In genomic region chr1:90974906-90975649, GRCm38 (mm10) we compare ENCODE assay signal across 8 mouse cellular contexts. TPM values are rescaled to one million over a fixed set of nuclear protein-coding genes. Genes with fewer than 3 reads are reported as not detected.
DNase-seq lines count a peak whose midpoint lies in the region; ATAC-seq and TF ChIP-seq lines count a peak whose summit lies in the region.

No protein-coding gene starts in this region.

- no peak overlapping the region for H3K4me2 ChIP-seq in kidney, embryonic 16.5 days (replicated peaks; ENCODE audit: low read depth, low read length)
- peak overlapping the region; percentile 18 for H3K4me2 ChIP-seq in embryonic facial prominence, embryonic 14.5 days (ENCODE audit: low read depth, low read length)
- H3K4me2 ChIP-seq in lung, postnatal 0 days (replicated peaks; ENCODE audit: low read depth, low read length), result no peak overlapping the region

- no peak overlapping the region for H3K4me3 ChIP-seq in kidney, adult 2 months (ENCODE audit: insufficient read depth, low read depth, low read length)
- H3K4me3 ChIP-seq in kidney, embryonic 16.5 days (ENCODE audit: low read length), result no peak overlapping the region
- no peak overlapping the region for H3K4me3 ChIP-seq in embryonic facial prominence, embryonic 14.5 days (ENCODE audit: low read depth, low read length)
- no peak overlapping the region for H3K4me3 ChIP-seq in heart, embryonic 10.5 days
- H3K4me3 ChIP-seq in lung, postnatal 0 days (ENCODE audit: low read depth, low read length), result no peak overlapping the region

- ATAC-seq in kidney, embryonic 16.5 days (ENCODE audit: low FRiP score, low TSS enrichment), result no peak
- peak; percentile 78 for ATAC-seq in embryonic facial prominence, embryonic 14.5 days (ENCODE audit: low read depth)
- ATAC-seq in lung, postnatal 0 days, result peak; percentile 51

- TF ChIP-seq CTCF in kidney, adult 2 months (conservative IDR thresholded peaks at IDR 0.05; ENCODE audit: insufficient read depth, insufficient read length, low read depth, low read length), result no peak
- no peak for TF ChIP-seq CTCF in lung, postnatal 0 days (IDR thresholded peaks at IDR 0.05)

- WGBS in kidney, adult 2 months, result 62% methylated on average over 12 of the region's 12 CpGs
- WGBS in kidney, embryonic 16.5 days, result 30% methylated on average over 12 of the region's 12 CpGs
- WGBS in embryonic facial prominence, embryonic 14.5 days, result 21% methylated on average over 11 of the region's 12 CpGs
- 30% methylated on average over 12 of the region's 12 CpGs for whole genome bisulfite sequencing in heart, embryonic 10.5 days
- 48% methylated on average over 12 of the region's 12 CpGs for WGBS in lung, postnatal 0 days

- no peak for TF ChIP-seq EP300 in lung, postnatal 0 days (IDR thresholded peaks at IDR 0.05)

- DNase-seq in kidney, adult 2 months, result peak; percentile 61
- peak; percentile 86 for DNase-seq in embryonic facial prominence, embryonic 14.5 days (ENCODE audit: low spot score)
- no peak for DNase-seq in heart, embryonic 10.5 days (ENCODE audit: low spot score)
- DNase-seq in kidney, postnatal 36 days, result peak; percentile 45 to 56
- DNase-seq in lung, postnatal 0 days (ENCODE audit: low spot score), result peak; percentile 49
- DNase-seq in retina, embryonic 14.5 days (ENCODE audit: low spot score), result peak; percentile 77
- no peak for DNase-seq in MN1 (ENCODE audit: low spot score)

- peaks cover 3% of the 10 kb centered on the region; the same call in 1 of the 2 replicates for H3K4me1 ChIP-seq in kidney, adult 2 months (ENCODE audit: control insufficient read depth, insufficient read depth, low read length)
- peaks cover 24% of the 10 kb centered on the region for H3K4me1 ChIP-seq in kidney, embryonic 16.5 days (ENCODE audit: insufficient read depth, low read length)
- peaks cover 20% of the 10 kb centered on the region for H3K4me1 ChIP-seq in embryonic facial prominence, embryonic 14.5 days (ENCODE audit: control insufficient read depth, insufficient read depth, low read length)
- H3K4me1 ChIP-seq in heart, embryonic 10.5 days, result peaks cover 53% of the 10 kb centered on the region
- no peaks in the 10 kb centered on the region for H3K4me1 ChIP-seq in lung, postnatal 0 days (ENCODE audit: insufficient read depth, low read depth, low read length)

- H3K9me3 ChIP-seq in kidney, embryonic 16.5 days (ENCODE audit: low read length), result no peaks in the 10 kb centered on the region
- no peaks in the 10 kb centered on the region for H3K9me3 ChIP-seq in embryonic facial prominence, embryonic 14.5 days (ENCODE audit: control insufficient read depth, low read length)
- H3K9me3 ChIP-seq in heart, embryonic 10.5 days, result no peaks in the 10 kb centered on the region
- H3K9me3 ChIP-seq in lung, postnatal 0 days (ENCODE audit: low read length), result no peaks in the 10 kb centered on the region

- TF ChIP-seq POLR2A in kidney, adult 2 months (IDR thresholded peaks at IDR 0.05; ENCODE audit: low read depth, low read length), result no peak

- no peaks in the 10 kb centered on the region for H3K36me3 ChIP-seq in kidney, adult 2 months (ENCODE audit: control insufficient read depth, insufficient read depth, low read length)
- H3K36me3 ChIP-seq in kidney, embryonic 16.5 days (ENCODE audit: insufficient read depth, low read length), result no peaks in the 10 kb centered on the region
- H3K36me3 ChIP-seq in embryonic facial prominence, embryonic 14.5 days (ENCODE audit: control insufficient read depth, insufficient read depth, low read length), result no peaks in the 10 kb centered on the region
- H3K36me3 ChIP-seq in heart, embryonic 10.5 days, result no peaks in the 10 kb centered on the region
- no peaks in the 10 kb centered on the region for H3K36me3 ChIP-seq in lung, postnatal 0 days (ENCODE audit: insufficient read depth, low read length)

- H3K27me3 ChIP-seq in kidney, adult 2 months (replicated peaks; ENCODE audit: control insufficient read depth, insufficient read depth, low read length), result no peaks in the 10 kb centered on the region
- peaks cover 4% of the 10 kb centered on the region for H3K27me3 ChIP-seq in kidney, embryonic 16.5 days (ENCODE audit: insufficient read depth, low read length)
- H3K27me3 ChIP-seq in embryonic facial prominence, embryonic 14.5 days (replicated peaks; ENCODE audit: control insufficient read depth, insufficient read depth, low read length), result no peaks in the 10 kb centered on the region
- H3K27me3 ChIP-seq in heart, embryonic 10.5 days (ENCODE audit: insufficient read depth, poor library complexity, severe bottlenecking), result no peaks in the 10 kb centered on the region
- no peaks in the 10 kb centered on the region for H3K27me3 ChIP-seq in lung, postnatal 0 days (replicated peaks; ENCODE audit: insufficient read depth, low read length)

- H3K27ac ChIP-seq in kidney, adult 2 months (ENCODE audit: insufficient read depth, low read depth, low read length), result no peak overlapping the region
- H3K27ac ChIP-seq in kidney, embryonic 16.5 days (ENCODE audit: low read length), result no peak overlapping the region
- no peak overlapping the region for H3K27ac ChIP-seq in embryonic facial prominence, embryonic 14.5 days (replicated peaks; ENCODE audit: low read depth, low read length)
- H3K27ac ChIP-seq in heart, embryonic 10.5 days, result peak overlapping the region; percentile 67
- H3K27ac ChIP-seq in lung, postnatal 0 days (ENCODE audit: low read length), result no peak overlapping the region

- no peak overlapping the region for H3K9ac ChIP-seq in kidney, embryonic 16.5 days (replicated peaks; ENCODE audit: low read length)
- H3K9ac ChIP-seq in embryonic facial prominence, embryonic 14.5 days (ENCODE audit: low read depth, low read length), result 0 out of 2 replicates have a peak overlapping the region, but pooled peaks have one; percentile 19
- H3K9ac ChIP-seq in lung, postnatal 0 days (replicated peaks; ENCODE audit: low read depth), result no peak overlapping the region

RNA-seq across cellular contexts. Expression of gene Rab17, which starts 5.6 kb away (rescaled TPM):
- 34.4 and 35.9 TPM in 2 replicates for polyA plus RNA-seq in kidney, adult 2 months (2012; rRNA removed)
- polyA plus RNA-seq in kidney, embryonic 16.5 days (2015; fragmentation: Nextera tagmentation; extraction: Ambion mirVana), result 10.8 and 12.0 TPM in 2 replicates
- 2.4 and 2.5 TPM in 2 replicates for polyA plus RNA-seq in embryonic facial prominence, embryonic 14.5 days (2014; fragmentation: Nextera tagmentation; extraction: Ambion mirVana)
- polyA plus RNA-seq in heart, embryonic 10.5 days (2016; fragmentation: Nextera tagmentation; extraction: Ambion mirVana), result 0.71 and 0.94 TPM in 2 replicates
- 1.6 and 2.0 TPM in 2 replicates for polyA plus RNA-seq in lung, postnatal 0 days (2015; fragmentation: Nextera tagmentation; extraction: Ambion mirVana)

RNA-seq across cellular contexts. Expression of gene Prlh, which starts 22.2 kb away (rescaled TPM):
- not detected in 2 replicates for polyA plus RNA-seq in kidney, adult 2 months (2012; rRNA removed)
- not detected in 2 replicates for polyA plus RNA-seq in kidney, embryonic 16.5 days (2015; fragmentation: Nextera tagmentation; extraction: Ambion mirVana)
- not detected in 2 replicates for polyA plus RNA-seq in embryonic facial prominence, embryonic 14.5 days (2014; fragmentation: Nextera tagmentation; extraction: Ambion mirVana)
- not detected in 2 replicates for polyA plus RNA-seq in heart, embryonic 10.5 days (2016; fragmentation: Nextera tagmentation; extraction: Ambion mirVana)
- not detected in 2 replicates for polyA plus RNA-seq in lung, postnatal 0 days (2015; fragmentation: Nextera tagmentation; extraction: Ambion mirVana)

RNA-seq across cellular contexts. Expression of gene Lrrfip1, which starts 23.5 kb away (rescaled TPM):
- 9.4 and 11.4 TPM in 2 replicates for polyA plus RNA-seq in kidney, adult 2 months (2012; rRNA removed)
- polyA plus RNA-seq in kidney, embryonic 16.5 days (2015; fragmentation: Nextera tagmentation; extraction: Ambion mirVana), result 45.9 and 50.8 TPM in 2 replicates
- polyA plus RNA-seq in embryonic facial prominence, embryonic 14.5 days (2014; fragmentation: Nextera tagmentation; extraction: Ambion mirVana), result 51.6 and 58.6 TPM in 2 replicates
- 91.6 and 129 TPM in 2 replicates for polyA plus RNA-seq in heart, embryonic 10.5 days (2016; fragmentation: Nextera tagmentation; extraction: Ambion mirVana)
- 83.1 and 101 TPM in 2 replicates for polyA plus RNA-seq in lung, postnatal 0 days (2015; fragmentation: Nextera tagmentation; extraction: Ambion mirVana)

Comparison
In these comparisons a context has a peak if more than half of its experiments do, and no peak if none do; other contexts are left out.
1. DNase-seq: peak in kidney, adult 2 months (single experiment), embryonic facial prominence, embryonic 14.5 days (single experiment), kidney, postnatal 36 days (2 of 2), lung, postnatal 0 days (single experiment) and retina, embryonic 14.5 days (single experiment); none in heart, embryonic 10.5 days (single experiment) and MN1 (single experiment).